Mouse (Mus musculus) adrenal gland, adult 8-10 months (tissue): ENCODE measurements around the gene Lmod1. TPM values are rescaled to one million over a fixed set of nuclear protein-coding genes. Genes with fewer than 3 reads are reported as not detected.
"Not testable (repeated sequence)": the region's sequence is repeated elsewhere in the genome, so short reads cannot be mapped to it uniquely, and the experiment has no call there.

Source experiments
- DNase-seq: peaks from one replicate; pipeline ENCODE4 v3.0.0; 2022
- total RNA-seq, 4 experiments: library from RNA; stranded (reverse); gene quantifications; 2 replicates each; pipeline ENCODE4 v1.2.4; 2022

Gene Lmod1
- total RNA-seq, 4 experiments from 2014 or later, result 1.2 to 1.6 (median 1.5) TPM

DNA sequence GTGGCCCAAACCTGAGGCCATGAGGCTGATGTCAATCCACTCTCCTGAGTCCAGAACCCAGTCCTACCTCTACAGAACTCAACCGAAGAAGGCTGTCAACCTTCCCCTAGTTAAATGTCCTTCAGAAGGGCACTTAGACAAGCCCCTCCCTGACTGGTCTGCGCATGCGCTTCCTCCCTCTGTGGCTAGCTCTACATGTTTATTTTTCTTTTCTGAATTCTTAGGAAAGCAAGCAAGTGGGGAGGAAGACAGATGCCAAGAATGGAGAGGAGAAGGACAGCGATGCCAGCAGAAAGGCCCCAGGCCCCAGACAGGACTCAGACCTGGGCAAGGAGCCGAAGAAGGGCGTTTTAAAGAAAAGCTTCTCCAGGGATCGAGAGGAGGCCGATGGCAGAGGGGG is 38.8 kb downstream of the Lmod1 start:
- DNase-seq, result no peak

DNA sequence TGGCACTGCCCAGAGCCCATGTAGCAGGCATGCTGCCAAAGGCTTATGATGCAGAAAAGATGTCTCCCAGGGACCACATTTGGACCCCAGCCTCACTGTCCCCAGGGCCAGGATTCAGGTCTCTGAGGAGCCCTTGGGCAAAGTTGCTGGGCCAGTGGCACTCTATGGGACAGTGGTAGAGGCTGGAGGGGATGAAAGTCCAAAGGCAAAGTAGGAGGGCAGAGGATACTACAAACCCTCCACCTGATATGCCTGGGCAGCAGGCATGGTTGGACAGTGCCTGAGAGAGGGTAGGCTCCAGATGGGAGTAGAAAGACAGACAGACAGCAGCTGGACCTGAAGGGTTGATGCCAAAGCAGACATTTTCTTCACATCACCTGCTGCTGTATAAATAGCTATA is 41.8 kb downstream of the Lmod1 start:
- no peak for DNase-seq

DNA sequence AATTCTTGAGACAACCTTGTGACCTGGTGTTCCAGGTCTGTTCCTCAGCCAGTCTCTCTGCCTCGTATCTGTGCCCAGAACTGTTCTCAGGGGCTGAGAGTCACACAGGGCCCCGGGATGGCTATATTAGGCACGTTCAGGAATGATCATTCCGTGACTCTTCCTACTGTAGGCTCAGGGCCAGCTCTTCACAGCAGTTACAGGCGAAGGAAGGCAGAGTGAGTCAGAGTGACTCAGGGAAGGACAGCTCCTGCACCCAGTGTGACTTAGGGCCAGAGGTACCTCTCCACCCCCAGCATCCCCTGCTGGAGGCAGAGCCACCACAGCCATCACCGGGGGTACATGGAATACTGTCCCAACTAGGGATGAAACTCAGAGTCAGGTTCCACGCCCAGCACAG is 42.4 kb downstream of the Lmod1 start:
- DNase-seq, result peak; percentile 71

DNA sequence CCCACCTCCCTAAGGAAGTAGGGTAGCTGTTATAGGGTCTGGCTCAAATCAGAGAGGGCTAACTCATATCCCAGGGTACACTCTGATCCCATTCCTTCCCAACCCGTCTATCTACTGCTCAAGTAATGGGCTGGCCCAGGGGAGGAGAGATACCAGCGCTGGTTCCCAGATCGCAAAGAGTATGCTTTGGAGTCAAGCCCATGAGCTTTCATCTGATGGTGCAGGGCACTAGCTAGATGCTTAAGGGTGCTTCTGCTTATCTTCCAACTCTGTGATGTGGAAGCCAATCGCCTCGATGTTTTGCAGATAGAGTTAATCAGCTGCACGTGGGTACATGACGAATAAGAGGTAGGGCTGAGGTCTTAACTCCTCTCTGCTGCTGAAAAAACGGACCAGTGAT is 43.0 kb downstream of the Lmod1 start:
- DNase-seq, result no peak

DNA sequence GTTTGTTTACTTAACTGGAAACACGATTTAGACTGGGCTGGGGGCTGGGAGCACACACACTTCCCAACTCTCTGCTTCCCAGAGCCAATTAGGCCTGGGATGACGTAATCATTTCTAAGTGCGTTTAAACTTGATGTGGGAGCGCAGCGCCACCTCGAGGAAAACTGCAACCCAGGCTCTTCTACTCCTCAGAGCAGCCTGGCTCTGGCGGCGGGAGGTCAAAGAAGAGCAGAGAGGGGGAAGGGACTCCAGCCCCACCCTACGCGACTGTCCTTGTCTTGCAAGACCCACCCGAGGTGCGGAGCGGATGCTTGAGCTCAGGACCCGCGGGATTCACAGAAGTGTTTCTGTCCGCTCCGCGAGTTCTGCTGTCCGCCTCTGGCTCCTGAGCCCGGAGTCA is 43.6 kb downstream of the Lmod1 start:
- peak; percentile 81 for DNase-seq

DNA sequence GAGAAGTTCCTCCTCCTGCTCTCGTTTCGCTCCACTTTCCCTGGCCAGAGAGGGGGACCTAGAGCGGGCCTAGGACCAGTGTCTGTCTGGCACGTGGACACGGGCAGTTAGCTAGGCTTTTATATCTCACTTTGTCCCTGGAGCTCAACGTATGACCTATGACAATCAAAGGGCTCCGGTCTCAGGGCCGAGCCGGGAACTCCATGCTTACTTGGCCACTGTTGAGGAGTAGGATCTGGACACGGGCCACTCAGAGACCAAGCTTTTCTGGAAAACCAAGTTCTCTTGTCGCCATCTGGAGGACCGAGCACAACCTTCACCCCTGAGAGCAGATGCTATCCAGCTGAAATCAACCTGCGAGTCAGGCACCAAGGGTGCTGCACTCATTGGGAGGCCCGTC is 44.4 kb downstream of the Lmod1 start:
- DNase-seq, result peak; percentile 59

DNA sequence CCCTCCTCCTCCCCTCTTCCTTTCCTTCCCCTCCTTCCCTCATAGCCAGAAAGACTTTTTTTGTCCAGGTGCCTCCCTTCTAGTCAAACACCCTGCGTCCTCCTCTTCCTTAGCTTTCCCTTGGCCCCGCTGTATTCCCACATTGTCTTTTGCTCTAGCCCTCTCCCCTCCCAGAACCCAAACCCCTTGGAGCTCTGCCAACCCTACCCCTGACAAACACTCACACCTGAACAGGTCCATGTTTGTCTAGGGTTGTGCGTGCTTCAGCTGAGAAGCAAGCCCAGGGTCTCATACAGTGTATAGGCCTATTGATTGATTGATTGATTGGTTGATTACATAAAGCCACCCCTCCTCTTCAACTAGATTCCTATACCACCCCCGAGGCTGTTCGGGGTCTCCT is 44.8 kb downstream of the Lmod1 start:
- DNase-seq, result no peak

DNA sequence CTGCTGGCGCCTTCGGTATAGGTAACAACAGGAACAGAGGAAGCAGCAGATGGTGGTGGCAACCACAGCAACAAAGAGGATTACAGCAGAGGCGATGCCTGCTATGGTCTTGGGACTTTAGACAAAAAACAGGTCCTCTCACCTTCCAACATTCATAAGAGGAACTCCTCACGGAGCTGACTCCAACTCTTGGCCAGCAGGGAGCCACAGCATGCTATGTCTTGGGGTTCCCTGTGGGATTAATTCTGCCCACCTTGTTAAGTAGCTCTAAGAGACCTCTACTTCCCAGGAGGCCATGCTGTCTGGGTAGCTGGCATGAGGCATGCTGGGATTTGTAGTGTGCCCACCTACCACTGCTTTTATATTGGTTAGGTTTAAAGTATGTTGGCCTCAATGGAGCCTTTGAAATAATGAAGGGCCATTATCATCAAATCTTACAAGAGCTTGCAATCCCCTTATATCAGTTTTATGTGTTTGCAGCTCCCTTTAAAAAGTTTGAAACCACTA is 48.6 kb downstream of the Lmod1 start:
- no peak for DNase-seq

DNA sequence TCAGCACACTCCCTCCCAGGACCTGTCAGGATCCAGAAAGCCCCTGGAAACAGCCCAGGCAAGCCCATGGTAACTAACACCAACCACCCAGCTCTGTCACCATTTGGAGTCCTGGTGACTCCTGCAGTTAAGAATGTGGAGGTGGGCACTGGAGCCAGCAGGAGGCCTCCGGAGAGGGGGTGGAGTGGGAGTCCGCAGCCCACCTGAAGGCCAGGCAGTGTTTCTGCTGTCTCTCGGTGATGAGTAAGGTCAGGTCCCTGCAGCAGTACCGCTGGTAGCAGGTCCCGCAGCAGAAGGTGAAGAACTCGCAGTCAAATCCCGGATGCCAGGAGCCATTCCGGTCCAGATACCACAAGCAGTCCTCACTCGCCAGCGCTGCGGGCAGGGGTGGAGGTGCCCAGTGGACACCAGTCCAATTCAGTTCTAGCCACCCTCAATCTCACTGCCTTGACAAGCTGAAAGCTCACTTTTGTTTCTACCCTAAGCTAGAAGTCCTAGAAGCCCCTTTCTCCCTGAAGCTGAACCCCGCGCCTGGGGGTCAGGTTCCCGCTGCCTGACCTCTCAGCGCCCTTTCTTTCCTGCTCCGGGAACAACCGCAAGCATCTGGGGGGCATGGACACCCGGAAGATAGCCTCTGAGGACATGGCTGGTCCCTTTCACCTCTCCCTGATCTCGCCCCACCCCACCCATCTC is 49.7 kb downstream of the Lmod1 start:
- no peak for DNase-seq

DNA sequence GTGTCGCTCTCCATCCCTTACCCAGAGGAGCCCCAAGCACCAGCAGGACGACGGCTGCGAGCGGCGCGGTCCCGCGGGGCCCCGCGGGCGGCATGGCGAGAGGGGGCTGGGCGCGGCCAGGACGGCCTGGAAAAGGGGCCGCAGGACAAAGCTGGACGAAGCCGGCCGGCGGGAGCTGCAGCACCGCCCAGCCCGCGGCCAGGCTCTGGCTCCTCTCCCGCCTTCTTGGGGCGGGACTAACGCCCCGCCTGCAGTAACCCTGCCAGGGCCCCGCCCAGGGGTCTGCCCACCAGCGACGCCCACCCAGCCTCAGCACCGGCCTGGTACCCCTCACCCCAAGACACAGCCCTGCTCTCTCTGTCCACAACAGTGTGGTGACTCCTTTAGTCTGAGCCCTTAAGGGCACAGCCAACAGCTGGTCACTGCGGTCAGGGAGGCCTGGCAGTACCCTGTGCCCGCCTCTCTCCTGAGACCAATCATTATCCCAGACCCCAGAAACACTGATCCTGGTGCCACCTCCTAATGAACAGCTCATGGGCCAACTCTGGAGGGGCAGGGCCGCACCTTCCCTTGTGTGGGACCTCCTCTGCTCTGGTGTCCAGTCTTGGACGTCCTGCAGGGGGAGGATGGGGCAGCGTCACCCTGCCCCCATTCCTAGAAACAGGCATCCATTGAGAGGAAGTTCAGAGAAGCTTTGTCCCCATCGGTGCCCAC is 50.4 kb downstream of the Lmod1 start, which contains the start of gene Shisa4:
Gene Shisa4, minus strand, starts transcription at position 370 of the 714 bp plus-strand sequence.
- peak; percentile 41 for DNase-seq

DNA sequence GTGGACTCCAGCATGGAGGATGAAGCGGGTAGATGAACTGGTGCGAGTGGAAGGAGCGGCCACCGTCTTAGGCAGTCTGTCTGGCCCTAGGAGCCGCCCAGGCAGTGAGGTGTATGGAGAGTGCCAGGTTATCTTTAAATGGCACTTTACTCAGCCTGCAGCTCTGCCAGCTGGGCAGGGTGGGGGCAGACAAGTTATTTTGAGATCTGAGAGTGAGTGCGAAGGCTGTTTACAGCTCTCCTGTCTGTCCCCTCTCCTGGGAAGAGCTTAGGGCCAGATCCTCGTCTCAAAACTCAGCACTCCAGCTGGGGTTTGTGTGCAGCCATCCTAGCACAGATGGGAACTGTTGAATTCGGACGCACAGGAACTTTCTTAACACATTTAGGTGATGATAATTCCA is 54.0 kb downstream of the Lmod1 start:
- DNase-seq, result no peak

DNA sequence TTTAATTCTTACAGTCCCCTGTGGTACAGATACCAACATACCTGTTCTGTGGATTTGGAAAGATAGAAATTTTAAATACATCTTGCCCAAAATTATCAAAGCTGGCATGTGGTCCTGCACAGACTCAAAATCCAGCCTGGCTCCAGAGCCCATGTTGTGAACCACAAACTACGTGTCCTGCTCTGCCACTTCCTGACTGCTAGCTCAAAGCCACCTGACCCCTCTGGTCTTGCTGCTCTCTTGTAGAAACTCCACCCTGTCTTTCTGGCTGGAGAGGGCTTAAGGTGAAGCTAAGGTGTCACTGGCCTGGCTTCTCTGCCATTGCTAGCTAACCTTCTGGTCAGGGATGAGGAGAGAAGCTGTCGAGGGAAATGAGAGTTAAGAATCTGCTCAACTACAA is 54.4 kb downstream of the Lmod1 start:
- DNase-seq, result no peak

DNA sequence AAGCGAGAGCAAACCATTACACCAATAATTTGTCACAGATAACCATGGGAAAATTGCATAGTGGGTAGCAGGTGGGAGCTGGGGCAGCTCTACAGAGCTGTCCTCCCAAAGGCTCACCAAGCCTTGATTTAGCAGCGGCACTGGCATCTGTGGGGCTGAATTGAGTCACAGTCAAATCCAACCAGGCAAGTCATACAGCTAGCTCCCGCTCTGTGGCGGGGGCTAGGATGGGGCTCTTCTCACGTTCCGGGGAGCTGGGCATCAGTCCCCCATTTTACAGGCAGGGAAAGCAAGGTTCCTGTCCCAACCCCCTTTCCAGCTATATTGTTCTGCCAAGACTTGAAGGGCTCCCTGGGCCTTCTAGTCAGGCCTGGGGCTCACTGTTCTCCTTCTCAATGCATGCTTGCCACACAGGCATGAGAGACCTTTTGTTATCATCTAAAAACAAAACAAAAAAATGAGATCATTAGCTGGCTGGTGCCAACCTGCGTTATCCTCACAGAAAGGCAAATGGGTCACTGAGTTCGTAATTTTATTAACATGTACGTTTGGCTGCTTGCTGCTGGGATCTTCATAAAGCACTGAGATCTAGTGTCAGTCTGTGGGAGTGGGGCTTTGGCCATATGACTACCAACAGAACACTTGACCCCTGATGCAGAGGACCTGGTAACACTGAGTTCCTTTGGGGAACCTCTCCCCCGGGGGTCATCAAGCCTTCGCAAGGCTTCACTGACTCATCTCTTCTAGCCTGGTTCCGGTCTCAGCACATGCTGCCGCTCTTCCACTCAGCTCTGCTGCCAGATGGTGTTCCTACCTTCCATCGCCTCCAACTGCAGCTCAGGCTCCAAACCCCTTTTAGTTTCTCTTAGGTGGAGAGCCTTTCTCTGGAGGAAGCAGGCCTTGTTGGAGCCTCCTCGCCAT is 55.7 kb downstream of the Lmod1 start:
- DNase-seq, result no peak

DNA sequence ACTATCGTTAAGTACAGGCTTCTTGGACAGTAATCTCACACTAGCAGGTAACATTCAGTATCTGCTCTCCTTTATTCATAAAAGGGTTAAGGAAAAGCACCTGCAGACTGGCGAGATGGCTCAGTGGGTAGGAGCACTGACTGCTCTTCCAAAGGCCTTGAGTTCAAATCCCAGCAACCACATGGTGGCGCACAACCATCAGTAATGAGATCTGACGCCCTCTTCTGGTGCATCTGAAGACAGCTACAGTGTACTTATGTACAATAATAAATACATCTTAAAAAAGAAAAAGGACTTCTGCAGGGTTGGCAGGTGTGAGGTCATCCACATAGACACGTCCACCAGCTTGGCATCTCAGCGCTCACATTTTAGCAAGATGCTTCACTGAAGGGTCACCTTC is 57.0 kb downstream of the Lmod1 start:
- not testable (repeated sequence) for DNase-seq

DNA sequence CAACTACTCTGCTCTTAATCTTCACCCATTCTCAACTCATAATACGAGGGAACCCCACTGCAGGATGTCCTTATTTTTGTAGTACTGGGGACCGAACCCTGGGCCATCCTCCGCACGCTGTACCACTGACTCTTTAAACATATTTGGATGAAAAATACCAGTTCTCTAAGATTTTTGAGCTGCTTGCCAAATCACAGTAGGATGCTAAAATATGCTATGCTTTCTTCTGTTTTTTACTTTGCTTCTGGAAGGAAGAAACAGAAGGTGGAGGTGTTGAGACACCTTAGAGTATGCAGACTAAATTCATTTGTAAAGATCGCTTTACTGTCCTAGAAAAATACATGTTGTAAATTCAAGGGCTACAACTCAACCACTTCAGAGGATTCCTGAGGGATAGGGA is 59.6 kb downstream of the Lmod1 start:
- DNase-seq, result no peak

DNA sequence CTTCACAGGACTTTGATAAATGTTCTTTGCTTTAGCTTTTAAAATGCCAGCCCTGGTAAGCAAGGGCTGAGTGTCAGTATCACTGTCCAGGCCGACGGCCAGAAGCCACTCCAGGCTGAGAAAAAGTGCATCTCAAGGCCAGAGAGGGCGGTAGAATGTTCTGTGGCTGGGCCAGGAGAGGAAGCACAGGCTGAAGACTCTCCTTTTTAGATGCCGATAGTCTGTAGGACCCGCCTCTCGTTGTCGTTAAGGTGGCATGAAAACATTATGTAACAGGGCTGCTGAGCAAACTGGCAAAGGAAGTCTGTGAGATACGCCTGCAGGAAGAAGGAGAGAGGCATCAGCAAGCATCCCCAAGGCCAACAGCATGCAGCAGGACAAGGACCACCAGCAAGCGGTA is 60.6 kb downstream of the Lmod1 start:
- DNase-seq, result no peak

DNA sequence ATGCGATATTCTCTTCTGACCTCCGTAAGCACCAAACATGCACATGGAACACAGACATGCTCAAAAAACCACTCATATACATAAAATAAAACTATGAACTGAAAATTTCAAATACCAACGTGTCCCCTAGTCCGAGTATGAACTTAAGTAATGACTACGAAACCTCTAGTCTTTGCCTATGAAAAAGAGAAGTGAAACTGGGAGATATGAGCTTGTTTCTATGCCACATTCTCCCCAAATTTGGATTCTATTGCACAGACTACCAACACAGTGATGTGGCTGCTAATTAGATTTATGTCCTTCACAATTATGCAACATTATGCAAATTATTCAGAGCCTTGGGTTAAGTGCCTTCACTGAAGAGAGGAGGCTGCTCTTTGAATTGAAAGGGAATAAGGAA is 74.9 kb downstream of the Lmod1 start:
- DNase-seq, result no peak

DNA sequence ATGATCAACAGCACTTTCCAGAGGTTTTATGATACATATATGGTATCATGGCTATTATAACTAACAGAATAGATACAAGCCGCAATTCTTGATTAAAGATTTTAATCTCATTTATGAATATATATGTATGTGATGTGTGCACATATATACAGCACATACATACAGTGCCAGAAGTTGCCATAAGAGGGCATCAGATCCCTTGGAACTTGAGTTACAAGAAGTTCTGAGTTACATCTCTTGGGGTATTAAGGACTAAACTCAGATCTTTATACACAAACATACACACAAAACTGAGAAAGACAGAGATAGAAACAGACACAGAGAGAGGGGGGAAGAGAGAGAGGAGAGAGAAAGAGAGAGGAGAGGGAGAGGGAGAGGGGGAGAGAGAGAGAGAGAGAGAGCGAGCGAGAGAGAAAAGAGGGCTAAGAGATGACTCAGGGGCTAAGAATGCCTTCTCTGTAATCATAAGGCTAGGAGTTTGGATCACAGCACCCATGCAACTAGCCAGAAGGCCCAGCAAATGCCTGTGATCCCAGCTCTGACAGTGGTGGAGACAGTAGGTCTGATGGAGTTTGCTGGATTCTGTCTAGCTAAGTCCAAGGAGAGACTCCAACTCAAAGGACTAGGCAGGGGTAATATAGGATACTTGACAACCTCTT is 77.0 kb downstream of the Lmod1 start:
- DNase-seq, result no peak

DNA sequence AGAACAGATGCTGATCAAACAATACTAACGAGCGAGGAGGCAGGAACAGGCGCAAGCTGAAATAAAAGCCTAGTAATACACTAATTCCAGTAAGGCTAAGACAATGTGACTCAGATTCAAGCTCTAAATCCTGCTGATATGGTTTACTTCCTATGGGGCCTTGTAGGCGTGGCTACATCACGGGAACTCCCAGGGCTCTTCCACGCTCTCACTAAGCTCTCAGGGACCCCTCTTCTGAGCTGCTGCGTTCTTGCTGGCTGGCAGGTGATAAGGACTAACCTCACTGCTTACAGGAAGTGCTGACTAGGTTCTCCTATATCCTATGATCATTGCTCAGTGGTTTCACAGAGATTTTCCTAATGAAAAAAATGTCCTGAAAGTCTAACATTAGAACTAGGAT is 80.7 kb downstream of the Lmod1 start:
- no peak for DNase-seq

DNA sequence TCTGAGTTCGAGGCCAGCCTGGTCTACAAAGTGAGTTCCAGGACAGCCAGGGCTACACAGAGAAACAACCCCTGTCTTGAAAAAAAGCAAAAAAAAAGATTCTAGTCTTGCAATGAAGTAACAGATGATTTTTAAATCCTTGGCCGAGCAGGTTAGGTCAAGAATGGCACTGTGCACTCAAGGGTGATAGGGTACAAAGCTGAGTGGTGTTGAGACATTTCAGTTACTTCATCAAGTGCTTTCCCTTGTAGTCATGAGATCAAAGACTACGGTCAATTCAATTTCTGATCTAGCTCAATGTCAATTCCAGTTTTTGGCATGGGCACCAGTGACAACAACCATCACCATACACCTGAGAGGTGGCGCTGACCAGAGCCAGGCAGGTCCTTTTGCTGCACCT is 84.4 kb downstream of the Lmod1 start:
- no peak for DNase-seq

DNA sequence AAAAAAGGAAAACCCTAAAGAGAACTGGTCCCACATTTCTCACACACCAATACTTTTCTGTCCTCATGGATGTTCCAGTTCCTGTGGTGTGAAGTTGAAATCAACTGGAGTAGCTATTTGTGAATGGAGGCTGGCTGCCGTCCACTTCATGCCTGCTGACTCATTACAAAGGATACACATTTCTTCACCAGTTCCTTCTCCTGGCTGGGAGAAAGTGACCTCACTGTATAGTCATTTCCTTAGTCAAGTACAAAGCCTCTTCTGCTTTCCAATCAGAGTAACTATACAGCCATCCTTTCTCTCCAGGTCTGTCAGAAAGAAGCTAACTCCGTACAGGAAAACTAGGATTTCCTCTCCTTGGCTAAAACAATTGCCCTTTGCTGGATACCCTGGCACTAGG is 86.4 kb downstream of the Lmod1 start:
- DNase-seq, result peak; percentile 50

DNA sequence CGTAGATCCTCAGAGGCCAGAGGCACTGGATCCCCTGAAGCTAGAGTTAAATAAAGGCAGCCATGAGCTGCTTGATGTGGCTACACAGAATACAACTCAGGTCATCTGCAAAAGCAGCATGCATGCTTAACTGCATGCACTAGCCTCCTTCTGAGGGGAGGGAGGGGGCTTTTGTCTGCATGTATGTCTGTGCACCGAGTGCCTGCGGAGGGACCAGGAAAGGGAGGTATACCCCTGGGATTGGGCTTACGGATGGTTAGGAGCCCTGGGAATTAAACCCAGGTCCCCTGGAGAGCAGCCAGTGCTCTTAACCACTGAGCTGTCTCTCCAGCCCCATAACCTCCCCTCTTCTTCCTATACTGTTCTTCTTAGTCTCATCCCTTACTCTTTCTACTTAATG is 87.5 kb downstream of the Lmod1 start:
- DNase-seq, result no peak

DNA sequence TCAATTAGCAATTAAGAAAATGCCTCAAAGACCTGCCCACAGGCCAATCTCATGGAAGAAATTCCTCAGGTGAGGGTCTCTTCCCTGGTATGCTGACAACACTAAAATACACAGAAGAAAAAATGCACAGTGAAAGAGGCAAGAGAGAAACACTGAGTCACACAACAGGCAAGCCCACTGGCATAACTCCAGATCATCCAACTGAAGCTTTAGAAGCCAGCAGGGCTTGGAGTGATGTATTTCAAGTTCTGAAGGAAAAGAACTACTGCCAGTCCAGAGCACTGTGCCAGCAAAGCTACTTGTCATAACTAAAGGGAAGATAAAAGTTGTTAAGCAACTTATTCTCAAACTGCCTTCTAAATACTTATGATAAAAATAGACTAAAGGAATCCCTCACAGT is 89.4 kb downstream of the Lmod1 start:
- DNase-seq, result peak; percentile 51
